Mouse (Mus musculus): Measurements from ENCODE around the gene Slc16a4.

- TF ChIP-seq ZKSCAN1 (IDR thresholded peaks at IDR 0.05; ENCODE audit: low read depth, low read length) (no peak), CTCF (IDR thresholded peaks at IDR 0.05 in 2 of 3, conservative IDR thresholded peaks at IDR 0.05 in 1 of 3; ENCODE audit: control insufficient read depth in 1 of 3, insufficient read depth in 1 of 3, low read depth in 2 of 3, low read length in 3 of 3, poor library complexity in 1 of 3, severe bottlenecking in 1 of 3) (no peak), ZNF384 (IDR thresholded peaks at IDR 0.05; ENCODE audit: low read depth, low read length) (no peak), POLR2A (IDR thresholded peaks at IDR 0.05; ENCODE audit: control insufficient read depth in 1 of 2, insufficient read depth in 1 of 2, low read depth in 1 of 2, low read length in 2 of 2, poor library complexity in 1 of 2) (no peak), TCF12 (IDR thresholded peaks at IDR 0.05; ENCODE audit: low read depth, low read length) (no peak), EP300 (IDR thresholded peaks at IDR 0.05; ENCODE audit: low read depth in 1 of 2, low read length in 2 of 2) (no peak), POLR2AphosphoS2 (IDR thresholded peaks at IDR 0.05; ENCODE audit: low read length) (no peak), ELF1 (IDR thresholded peaks at IDR 0.05; ENCODE audit: low read depth, low read length) (no peak), RAD21 (IDR thresholded peaks at IDR 0.05; ENCODE audit: low read depth, low read length) (no peak), TAL1 (IDR thresholded peaks at IDR 0.05; ENCODE audit: low read length) (no peak), SMC3 (IDR thresholded peaks at IDR 0.05; ENCODE audit: low read depth, low read length) (no peak), SIN3A (IDR thresholded peaks at IDR 0.05; ENCODE audit: low read length) (no peak)
Observed at GRCm38 (mm10) chr3:107257924-107258323, 33.1 kb upstream of the Slc16a4 start.

Data from MEL (cell line).